Mouse (Mus musculus) stomach, postnatal 0 days (tissue): ENCODE data around the gene Hltf. TPM values are rescaled to one million over a fixed set of nuclear protein-coding genes. Genes with fewer than 3 reads are reported as not detected.

Experiments used
- ATAC-seq: fragments of 200-750 bp; cut with Nextera tagmentation; 2 replicates; pipeline ENCODE4 v1.8.0; 2017; ENCODE audit not compliant: low FRiP score, low TSS enrichment
- DNase-seq: peaks from one replicate; pipeline ENCODE4 v3.0.0-alpha.2; 2016; ENCODE audit warnings: low spot score
- H3K27ac ChIP-seq: fragments of 300-500 bp; sonication (generic); replicated peaks from 2 replicates; pipeline ENCODE4 v1.5.1; 2014; ENCODE audit warnings: mild to moderate bottlenecking, control low read depth
- H3K27me3 ChIP-seq: fragments of 300-500 bp; sonication (generic); 2 replicates; pipeline ENCODE4 v1.6.1; 2014; ENCODE audit warnings: low read length; ENCODE audit not compliant: control insufficient read depth, insufficient read depth
- H3K36me3 ChIP-seq: fragments of 300-500 bp; sonication (generic); 2 replicates; pipeline ENCODE4 v1.6.1; 2014; ENCODE audit warnings: low read length, mixed read lengths; ENCODE audit not compliant: control insufficient read depth, insufficient read depth
- H3K4me1 ChIP-seq: fragments of 300-500 bp; sonication (generic); replicated peaks from 2 replicates; pipeline ENCODE4 v1.6.1; 2014; ENCODE audit warnings: antibody characterized with exemption; ENCODE audit not compliant: control insufficient read depth, insufficient read depth
- H3K4me2 ChIP-seq: fragments of 300-500 bp; sonication (generic); replicated peaks from 2 replicates; pipeline ENCODE4 v1.6.1; 2014; ENCODE audit warnings: low read depth, mild to moderate bottlenecking, control low read depth, moderate library complexity
- H3K4me3 ChIP-seq: fragments of 300-500 bp; sonication (generic); 2 replicates; pipeline ENCODE4 v1.5.1; 2014; ENCODE audit warnings: low read depth, low read length, control low read depth
- H3K9ac ChIP-seq: fragments of 300-500 bp; sonication (generic); 2 replicates; pipeline ENCODE4 v1.6.1; 2014; ENCODE audit warnings: mild to moderate bottlenecking, low read length, control low read depth, mixed read lengths
- H3K9me3 ChIP-seq: fragments of 300-500 bp; sonication (generic); 2 replicates; pipeline ENCODE4 v1.6.1; 2016; ENCODE audit warnings: low read length; ENCODE audit not compliant: control insufficient read depth
- CTCF ChIP-seq: IDR thresholded peaks from 2 replicates; pipeline ENCODE4 v1.5.1; 2016; ENCODE audit warnings: antibody characterized with exemption, low read depth, mild to moderate bottlenecking, moderate library complexity
- EP300 ChIP-seq: optimal IDR thresholded peaks from 2 replicates; pipeline ENCODE3; 2016; ENCODE audit warnings: antibody characterized with exemption
- WGBS: fragments of 180-500 bp; shearing (Covaris S2); extraction: QIAGEN DNeasy Blood & Tissue Kit; methylation state at CpG from one replicate; pipeline ENCODE4 v1.1.7; 2014; 5-methylcytosine and 5-hydroxymethylcytosine counted together
- polyA plus RNA-seq: library from polyadenylated mRNA; unstranded; fragments of >200 nt; fragmentation: Nextera tagmentation; extraction: Ambion mirVana; gene quantifications from 2 replicates; pipeline ENCODE4 v1.2.1, GENCODE M21; 2015

Hltf gene
- polyA plus RNA-seq, 1 experiment from 2014 or later: 9.2 TPM

GRCm38 (mm10) chr3:20082161-20082560 lies 24.6 kb downstream of the Hltf start:
- H3K27ac ChIP-seq: no peak overlapping the region
- H3K4me3 ChIP-seq: no peak overlapping the region
- H3K9me3 ChIP-seq: no peaks in the 10 kb centered on the region
- H3K4me2 ChIP-seq: no peak overlapping the region
- H3K27me3 ChIP-seq: no peaks in the 10 kb centered on the region
- no peak overlapping the region for H3K9ac ChIP-seq
- ATAC-seq: no peak
- H3K4me1 ChIP-seq: no peaks in the 10 kb centered on the region
- H3K36me3 ChIP-seq: 0 out of 2 replicates have a peak, but pooled peaks cover 5% of the 10 kb centered on the region
- WGBS: 75% methylated on average over 3 of the region's 3 CpGs
- no peak for DNase-seq
- TF ChIP-seq EP300: no peak
- TF ChIP-seq CTCF: no peak

- no peaks in the 10 kb centered on the region for H3K36me3 ChIP-seq
- H3K4me1 ChIP-seq: no peaks in the 10 kb centered on the region
- WGBS: 48% methylated on average over 3 of the region's 3 CpGs
- no peak overlapping the region for H3K27ac ChIP-seq
- TF ChIP-seq CTCF (no peak), EP300 (no peak)
- no peak overlapping the region for H3K4me2 ChIP-seq
- DNase-seq (no peak), ATAC-seq (no peak)
- no peak overlapping the region for H3K9ac ChIP-seq
- H3K9me3 ChIP-seq: no peaks in the 10 kb centered on the region
- no peak overlapping the region for H3K4me3 ChIP-seq
- no peaks in the 10 kb centered on the region for H3K27me3 ChIP-seq
Observed at GRCm38 (mm10) chr3:20103830-20104229, 46.2 kb downstream of the Hltf start.

GRCm38 (mm10) chr3:20104318-20104717 lies 46.7 kb downstream of the Hltf start:
- Histone ChIP-seq H3K4me3 (no peak overlapping the region), H3K4me2 (no peak overlapping the region), H3K9ac (no peak overlapping the region), H3K27ac (no peak overlapping the region), H3K27me3 (no peaks in the 10 kb centered on the region), H3K9me3 (no peaks in the 10 kb centered on the region), H3K4me1 (no peaks in the 10 kb centered on the region), H3K36me3 (no peaks in the 10 kb centered on the region)
- ATAC-seq (no peak), DNase-seq (no peak)
- WGBS: 85% methylated on average over 8 of the region's 8 CpGs
- no peak for TF ChIP-seq CTCF
- no peak for TF ChIP-seq EP300

GRCm38 (mm10) chr3:20104776-20105175 lies 47.2 kb downstream of the Hltf start:
- no peak overlapping the region for H3K4me3 ChIP-seq
- H3K4me2 ChIP-seq: no peak overlapping the region
- H3K27ac ChIP-seq: no peak overlapping the region
- no peak overlapping the region for H3K9ac ChIP-seq
- no peaks in the 10 kb centered on the region for H3K9me3 ChIP-seq
- H3K4me1 ChIP-seq: no peaks in the 10 kb centered on the region
- ATAC-seq (no peak), DNase-seq (no peak)
- no peaks in the 10 kb centered on the region for H3K36me3 ChIP-seq
- H3K27me3 ChIP-seq: no peaks in the 10 kb centered on the region
- WGBS: 92% methylated on average over 2 of the region's 2 CpGs
- TF ChIP-seq CTCF (no peak), EP300 (no peak)

GRCm38 (mm10) chr3:20108881-20109280 lies 51.3 kb downstream of the Hltf start:
- no peaks in the 10 kb centered on the region for H3K27me3 ChIP-seq
- ATAC-seq (no peak), DNase-seq (no peak)
- 0 out of 2 replicates have a peak, but pooled peaks cover 8% of the 10 kb centered on the region for H3K36me3 ChIP-seq
- H3K4me3 ChIP-seq: no peak overlapping the region
- no peak overlapping the region for H3K9ac ChIP-seq
- TF ChIP-seq CTCF: no peak
- TF ChIP-seq EP300: no peak
- no peak overlapping the region for H3K27ac ChIP-seq
- no peaks in the 10 kb centered on the region for H3K4me1 ChIP-seq
- H3K9me3 ChIP-seq: no peaks in the 10 kb centered on the region
- H3K4me2 ChIP-seq: no peak overlapping the region
- 82% methylated on average over 5 of the region's 5 CpGs for WGBS

GRCm38 (mm10) chr3:20111913-20112312 lies 54.3 kb downstream of the Hltf start:
- WGBS: 92% methylated on average over 2 of the region's 2 CpGs
- no peak overlapping the region for H3K27ac ChIP-seq
- H3K4me2 ChIP-seq: no peak overlapping the region

More at GRCm38 (mm10) chr3:20111913-20112312, 54.3 kb downstream of the Hltf start:
- H3K27me3 ChIP-seq: no peaks in the 10 kb centered on the region
- ATAC-seq (no peak), DNase-seq (no peak)
- no peak overlapping the region for H3K4me3 ChIP-seq
- no peaks in the 10 kb centered on the region for H3K4me1 ChIP-seq
- no peaks in the 10 kb centered on the region for H3K9me3 ChIP-seq
- no peak overlapping the region for H3K9ac ChIP-seq
- TF ChIP-seq CTCF (no peak), EP300 (no peak)
- H3K36me3 ChIP-seq: 0 out of 2 replicates have a peak, but pooled peaks cover 8% of the 10 kb centered on the region
